Mouse (Mus musculus) bone marrow, adult 2 months (tissue): ENCODE measurements around the gene Dlst. TPM values are rescaled to one million over a fixed set of nuclear protein-coding genes. Genes with fewer than 3 reads are reported as not detected.

Source experiments
- H3K27ac ChIP-seq: fragments of 200-500 bp; 2 replicates; pipeline ENCODE4 v1.5.1; 2012; ENCODE audit warnings: low read depth, mild to moderate bottlenecking, control low read depth, inconsistent platforms, low read length; ENCODE audit not compliant: control insufficient read depth, poor library complexity, insufficient read depth
- H3K4me1 ChIP-seq: fragments of 200-500 bp; 2 replicates; pipeline ENCODE4 v1.6.1; 2011; ENCODE audit warnings: low read length; ENCODE audit not compliant: control insufficient read depth, insufficient read depth
- H3K4me3 ChIP-seq: fragments of 200-500 bp; replicated peaks from 2 replicates; pipeline ENCODE3; 2011; ENCODE audit warnings: mild to moderate bottlenecking, low read depth, low read length, control low read depth; ENCODE audit not compliant: control insufficient read depth
- CTCF ChIP-seq: fragments of 200-500 bp; IDR thresholded peaks from 2 replicates; pipeline ENCODE4 v1.5.1; 2011; ENCODE audit warnings: low read length, control low read depth; ENCODE audit not compliant: control insufficient read depth, insufficient read depth
- POLR2A ChIP-seq: fragments of 200-500 bp; IDR thresholded peaks from 2 replicates; pipeline ENCODE4 v1.6.1; 2011; ENCODE audit warnings: low read depth, mild to moderate bottlenecking, control low read depth, low read length, borderline replicate concordance; ENCODE audit not compliant: control insufficient read depth
- WGBS: fragments of 180-500 bp; shearing (Covaris S2); methylation state at CpG from one replicate; pipeline ENCODE4 v1.1.7; 2018; 5-methylcytosine and 5-hydroxymethylcytosine counted together
- polyA plus RNA-seq: library from polyadenylated mRNA; stranded (reverse); fragments of >200 nt; gene quantifications from 2 replicates; pipeline ENCODE4 v1.2.4, GENCODE M21; 2011; ENCODE audit warnings: low replicate concordance; ENCODE audit not compliant: missing spikeins, insufficient read depth, insufficient read length

Gene Dlst
- polyA plus RNA-seq, 1 experiment, result 102 TPM

DNA sequence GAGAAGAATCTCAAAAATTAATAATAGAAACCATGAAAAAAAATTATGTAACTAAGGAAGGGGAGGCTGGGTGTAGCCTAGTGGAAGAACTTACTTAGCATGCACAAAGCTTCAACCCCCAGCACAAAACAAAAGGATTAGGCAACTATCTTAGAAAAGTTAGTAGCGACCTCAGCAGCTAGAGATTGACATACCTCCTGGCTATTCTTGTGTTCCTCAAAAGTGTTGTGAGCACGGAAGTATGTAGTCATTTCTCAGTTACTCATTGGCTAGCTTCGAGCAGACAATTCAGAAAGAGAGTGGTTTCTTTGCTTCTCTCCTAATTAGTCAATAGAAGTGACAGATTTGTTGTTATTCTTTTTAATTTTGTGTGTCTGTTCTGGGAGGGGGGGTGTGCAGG, 2.0 kb upstream of the Dlst start:
- 44% methylated on average over 3 of the region's 3 CpGs for WGBS

DNA sequence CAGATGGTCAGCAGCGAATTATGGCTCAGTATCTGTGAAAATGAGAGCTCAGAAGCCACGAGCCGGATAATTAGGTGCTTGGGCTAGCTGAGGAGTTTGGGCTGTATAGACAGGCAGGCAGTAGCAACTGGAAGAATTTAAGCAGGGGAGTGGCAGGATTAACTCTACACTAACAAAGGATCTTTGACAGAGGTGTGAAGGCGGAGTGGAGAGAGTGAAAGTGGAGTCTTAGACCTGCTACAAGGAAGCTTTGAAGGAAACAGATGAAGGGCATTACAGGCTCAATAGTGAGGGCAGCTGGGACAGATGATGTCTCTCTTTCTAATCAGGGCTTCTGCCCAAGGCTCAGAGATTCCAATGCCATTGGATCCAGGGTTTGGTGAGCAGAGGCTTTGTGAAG, 1.2 kb upstream of the Dlst start:
- WGBS, result 86% methylated on average over 4 of the region's 4 CpGs
- Histone ChIP-seq H3K27ac (no peak overlapping the region), H3K4me1 (peaks cover 7% of the 10 kb centered on the region), H3K4me3 (no peak overlapping the region)
- TF ChIP-seq CTCF (no peak), POLR2A (no peak)

More for the DNA sequence above, 2.0 kb upstream of the Dlst start:
- H3K27ac ChIP-seq, result peak overlapping the region; percentile 14; the same call in 1 of the 2 replicates
- no peak overlapping the region for H3K4me3 ChIP-seq
- TF ChIP-seq CTCF (no peak), POLR2A (no peak)
- peaks cover 7% of the 10 kb centered on the region for H3K4me1 ChIP-seq

DNA sequence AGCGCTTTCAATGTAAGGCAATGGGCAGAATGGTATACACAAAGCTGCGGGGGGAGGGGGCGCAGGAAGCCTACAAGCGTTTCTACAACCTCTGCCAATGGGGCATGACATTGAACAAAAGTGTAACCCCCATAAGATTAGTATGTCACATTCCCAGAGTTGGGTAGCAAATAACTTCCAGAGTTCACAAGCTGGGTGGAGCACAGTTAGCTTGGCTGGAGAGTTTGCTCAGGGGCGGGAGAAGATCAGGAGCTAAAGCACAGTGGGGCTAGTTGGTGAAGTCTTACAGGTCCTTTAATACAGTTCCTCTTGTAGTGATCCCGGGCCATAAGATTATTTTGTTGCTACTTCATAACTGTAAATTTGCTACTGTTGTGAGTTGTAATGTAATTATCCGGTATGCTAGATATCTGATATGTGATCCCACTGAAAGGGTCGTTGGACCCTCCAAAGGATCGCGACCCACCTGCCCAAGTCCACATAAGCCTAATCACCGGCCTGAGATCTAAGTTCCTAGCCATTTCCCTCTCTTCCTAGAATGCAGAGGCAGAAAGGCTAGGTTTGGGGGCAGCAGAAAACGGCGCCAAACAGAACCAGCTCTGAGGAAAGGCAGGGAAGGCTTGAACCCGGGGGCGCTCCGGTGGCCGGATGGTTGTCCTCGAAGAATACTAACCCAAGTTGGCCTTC, 479 bp upstream of the Dlst start:
- H3K4me1 ChIP-seq, result peaks cover 7% of the 10 kb centered on the region
- H3K4me3 ChIP-seq, result peak overlapping the region; percentile 81
- peak overlapping the region; percentile 96 for H3K27ac ChIP-seq
- no peak for TF ChIP-seq POLR2A
- TF ChIP-seq CTCF, result no peak
- 12% methylated on average over 18 of the region's 18 CpGs for WGBS

DNA sequence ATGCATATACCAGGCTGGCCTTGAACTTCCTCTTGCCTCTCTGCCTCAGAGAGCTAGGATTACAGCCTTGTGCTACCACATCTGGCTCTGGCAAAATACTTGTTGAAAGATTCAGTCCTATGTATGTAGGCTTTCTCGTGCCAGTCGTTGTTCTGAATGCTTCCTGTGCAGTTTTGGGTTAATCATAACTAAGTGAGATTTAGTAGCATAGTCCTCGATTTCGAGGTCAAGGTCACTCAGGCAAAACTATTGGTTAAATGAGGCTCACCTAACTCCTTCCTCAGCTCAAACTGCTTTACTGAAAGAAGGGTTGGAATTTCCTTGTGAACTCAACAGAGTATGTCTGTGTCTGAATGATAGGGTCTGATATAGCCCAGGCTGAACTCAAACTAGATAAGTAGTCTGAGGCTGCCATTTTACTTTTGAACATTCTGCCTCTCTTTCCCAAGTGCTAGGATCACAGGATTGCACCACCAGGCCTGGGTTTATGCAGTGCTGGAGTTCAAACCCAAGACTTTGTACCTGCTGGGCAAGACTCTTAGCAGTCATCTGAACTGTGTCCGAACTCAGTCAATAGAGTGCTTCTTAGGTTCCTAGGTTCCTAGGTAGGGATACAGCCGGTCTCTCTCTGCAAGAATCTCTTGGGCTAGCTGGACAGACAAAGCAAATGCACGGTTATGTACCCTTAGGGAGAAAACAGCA, 2.1 kb downstream of the Dlst start:
- H3K27ac ChIP-seq, result no peak overlapping the region
- 70% methylated on average over 7 of the region's 7 CpGs for WGBS
- TF ChIP-seq POLR2A (no peak), CTCF (no peak)
- H3K4me1 ChIP-seq, result peaks cover 5% of the 10 kb centered on the region
- H3K4me3 ChIP-seq, result peak overlapping the region; percentile 36

DNA sequence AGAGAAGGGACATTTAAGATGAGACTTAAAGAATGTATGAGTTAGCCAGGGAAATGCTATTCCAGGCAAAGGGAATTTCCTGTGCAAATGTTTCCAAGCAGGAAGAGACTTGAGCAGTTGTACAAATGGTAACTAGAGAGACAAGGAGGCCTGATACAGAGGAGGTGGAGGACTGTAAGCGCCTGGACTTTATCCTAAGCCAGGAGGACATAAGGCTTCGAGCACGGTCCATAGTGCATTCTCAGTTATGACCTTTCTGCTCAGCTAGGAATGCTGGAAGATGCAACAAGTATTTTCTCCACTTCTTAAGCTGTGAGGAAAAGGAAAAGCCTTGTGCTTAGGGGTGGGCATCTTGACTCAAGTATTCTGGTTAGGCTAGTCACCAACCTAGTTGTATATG, 2.7 kb downstream of the Dlst start:
- Histone ChIP-seq H3K4me3 (no peak overlapping the region), H3K27ac (no peak overlapping the region), H3K4me1 (peaks cover 5% of the 10 kb centered on the region)
- TF ChIP-seq CTCF (no peak), POLR2A (no peak)
- 97% methylated on average over 3 of the region's 3 CpGs for WGBS

DNA sequence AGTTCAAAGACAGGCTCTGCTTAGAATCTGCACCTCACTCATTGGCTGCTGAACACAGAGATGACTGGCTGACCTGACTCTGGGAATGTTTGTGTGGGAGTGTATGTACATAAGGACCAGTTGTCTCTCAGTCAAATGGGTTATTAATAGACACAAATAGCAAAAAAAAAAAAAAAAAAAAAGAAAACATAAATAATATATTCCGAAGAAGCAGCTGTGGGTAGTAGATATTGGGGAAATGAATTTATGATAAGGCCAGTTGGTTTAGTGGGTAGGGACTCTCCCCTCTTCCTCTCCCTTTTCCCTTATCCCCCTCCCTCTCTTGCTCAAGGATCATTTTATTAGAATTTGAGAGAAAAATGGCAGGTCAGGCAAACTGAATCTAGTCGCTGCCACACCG, 3.3 kb downstream of the Dlst start:
- Histone ChIP-seq H3K4me1 (peaks cover 4% of the 10 kb centered on the region), H3K27ac (no peak overlapping the region)
- TF ChIP-seq CTCF (no peak), POLR2A (no peak)

DNA sequence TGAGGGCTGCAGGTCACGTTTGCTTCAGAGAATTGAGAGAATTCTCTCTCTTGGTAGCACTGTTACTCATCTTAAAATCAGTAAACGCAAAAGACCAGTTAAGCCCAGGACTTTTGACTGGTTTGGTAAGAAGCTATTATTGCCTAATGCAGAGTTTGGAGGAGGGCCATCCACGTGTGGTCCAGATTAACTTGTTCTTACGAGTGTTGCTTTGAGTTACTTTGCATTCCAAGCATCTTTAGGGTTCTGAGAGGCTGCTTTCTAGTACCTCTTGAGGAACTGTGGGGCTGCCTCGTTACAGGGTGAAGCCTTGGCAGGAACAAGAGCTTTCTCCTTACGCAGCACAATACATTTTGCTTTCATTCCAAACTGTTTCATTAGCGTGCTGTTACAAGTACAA, 5.0 kb downstream of the Dlst start:
- Histone ChIP-seq H3K4me3 (no peak overlapping the region), H3K27ac (no peak overlapping the region), H3K4me1 (no peaks in the 10 kb centered on the region; the same call in 1 of the 2 replicates)
- TF ChIP-seq POLR2A, result no peak
- no peak for TF ChIP-seq CTCF
- 64% methylated on average over 7 of the region's 7 CpGs for WGBS

More for the DNA sequence above, 3.3 kb downstream of the Dlst start:
- 84% methylated on average over 3 of the region's 3 CpGs for WGBS
- H3K4me3 ChIP-seq, result no peak overlapping the region

DNA sequence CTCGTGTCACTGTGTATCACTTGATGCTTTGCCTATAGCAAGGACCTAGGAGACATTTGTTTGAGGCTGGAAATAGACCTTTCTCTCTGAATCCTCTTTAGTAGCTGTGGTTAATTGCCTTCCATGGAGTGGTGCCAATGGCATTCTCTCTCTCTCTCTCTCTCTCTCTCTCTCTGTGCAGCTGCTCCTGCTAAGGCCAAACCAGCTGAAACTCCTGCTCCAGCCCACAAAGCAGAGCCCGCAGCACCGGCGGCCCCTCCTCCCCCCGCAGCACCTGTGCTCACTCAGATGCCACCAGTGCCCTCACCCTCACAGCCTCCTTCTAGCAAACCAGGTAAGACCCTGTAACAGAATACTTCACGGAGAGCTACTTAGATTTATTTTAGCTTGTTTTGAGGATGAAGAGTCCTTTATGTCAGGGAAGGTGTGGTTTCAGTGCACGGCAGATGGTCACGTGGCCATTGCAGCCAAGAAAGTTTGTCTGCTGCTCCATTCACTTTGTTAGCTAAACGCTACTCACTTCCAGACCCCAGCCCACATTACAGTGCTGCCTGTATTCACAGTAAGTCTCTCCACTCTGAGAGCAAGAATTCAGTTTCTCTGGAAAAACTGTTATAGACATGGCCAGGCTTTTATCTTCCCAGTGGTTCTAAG, 11.3 kb downstream of the Dlst start:
- no peak overlapping the region for H3K4me3 ChIP-seq
- TF ChIP-seq CTCF, result no peak
- no peak for TF ChIP-seq POLR2A
- peaks cover 4% of the 10 kb centered on the region for H3K4me1 ChIP-seq
- WGBS, result 83% methylated on average over 9 of the region's 9 CpGs
- H3K27ac ChIP-seq, result no peak overlapping the region
